Mouse (Mus musculus) splenic B cell, adult 2 months (primary cell): ENCODE results near the gene Cd47.
A peak's percentile ranks its signal among the peaks of the same experiment; 100 is the strongest.

Experiments used
- DNase-seq: peaks from one replicate; pipeline ENCODE4 v3.0.0-alpha.2; 2011; ENCODE audit warnings: low read depth, low spot score
- H3K27me3 ChIP-seq: 2 replicates; pipeline ENCODE4 v1.6.1; 2012; ENCODE audit warnings: mild to moderate bottlenecking, low read length, moderate library complexity, mixed read lengths; ENCODE audit not compliant: control insufficient read depth, poor library complexity, insufficient read depth, severe bottlenecking
- H3K36me3 ChIP-seq: 2 replicates; pipeline ENCODE4 v1.6.1; 2012; ENCODE audit warnings: mild to moderate bottlenecking, low read length, moderate library complexity, mixed read lengths; ENCODE audit not compliant: control insufficient read depth, poor library complexity, insufficient read depth, severe bottlenecking

Cd47 gene

GRCm38 (mm10) chr16:49838923-49839322, 38.6 kb downstream of the Cd47 start:
- DNase-seq = no peak
- no peaks in the 10 kb centered on the region for H3K36me3 ChIP-seq
- no peaks in the 10 kb centered on the region for H3K27me3 ChIP-seq

DNA sequence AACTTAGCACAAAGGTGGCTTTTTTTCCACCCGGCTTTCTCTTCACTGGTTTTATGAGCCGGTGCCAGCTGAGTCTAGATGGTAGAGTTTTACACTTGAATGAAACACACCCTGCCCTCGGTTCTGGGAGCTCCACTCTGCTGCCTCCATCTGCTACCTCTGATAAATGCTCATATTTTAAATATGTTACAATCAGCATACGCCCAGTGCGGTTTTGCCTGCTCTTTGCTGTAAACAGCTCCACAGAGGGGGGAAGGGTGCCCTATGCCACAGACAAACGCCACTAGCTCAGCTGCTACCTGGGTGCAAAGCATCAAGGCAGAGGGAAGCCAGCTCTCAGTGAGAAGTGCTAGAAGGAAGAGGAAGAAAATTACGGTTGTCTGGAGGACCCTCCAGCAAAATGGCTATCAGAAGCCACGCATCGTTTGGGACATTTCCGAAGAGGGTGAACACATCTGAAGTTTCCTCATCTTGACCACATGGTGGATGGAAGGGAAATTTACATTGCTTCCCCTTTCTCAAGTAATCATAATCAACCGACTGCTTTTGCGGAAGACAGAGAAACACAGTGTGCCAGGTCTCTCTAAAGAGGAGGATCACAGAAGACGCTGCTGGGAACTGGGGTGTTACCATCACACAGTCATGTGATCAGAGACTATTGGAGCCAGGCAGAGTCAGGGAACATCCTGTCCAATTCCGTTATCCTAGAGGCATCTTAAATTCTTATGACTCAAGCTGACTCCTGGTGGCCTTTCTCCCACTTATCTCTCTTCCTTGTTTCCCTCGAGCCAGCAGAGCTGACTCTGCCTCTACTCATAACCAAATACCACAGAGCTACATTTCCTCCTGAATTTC, 39.6 kb downstream of the Cd47 start:
- peak; percentile 80 for DNase-seq
- Histone ChIP-seq H3K36me3 (no peaks in the 10 kb centered on the region), H3K27me3 (no peaks in the 10 kb centered on the region)

DNA sequence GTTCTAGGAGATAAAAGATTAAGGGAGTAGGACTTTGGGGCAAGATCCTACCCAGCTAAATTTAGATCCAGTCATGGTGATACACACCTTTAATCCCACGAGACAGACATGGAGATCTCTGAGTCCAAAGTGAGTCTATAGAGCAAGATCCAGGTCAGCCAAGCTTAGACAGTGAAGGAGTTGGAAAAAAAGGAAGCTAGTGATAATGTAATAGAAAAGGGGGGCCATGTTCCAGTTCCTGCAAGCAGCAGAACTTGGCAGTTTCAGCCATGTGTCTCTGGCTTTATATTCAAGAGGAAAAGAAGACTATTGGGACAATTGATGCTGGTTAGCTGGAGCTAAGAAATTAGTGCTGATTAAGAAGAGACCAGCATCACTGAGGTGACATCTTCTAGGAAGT, 43.4 kb downstream of the Cd47 start:
- no peaks in the 10 kb centered on the region for H3K36me3 ChIP-seq
- no peaks in the 10 kb centered on the region for H3K27me3 ChIP-seq
- DNase-seq = no peak

DNA sequence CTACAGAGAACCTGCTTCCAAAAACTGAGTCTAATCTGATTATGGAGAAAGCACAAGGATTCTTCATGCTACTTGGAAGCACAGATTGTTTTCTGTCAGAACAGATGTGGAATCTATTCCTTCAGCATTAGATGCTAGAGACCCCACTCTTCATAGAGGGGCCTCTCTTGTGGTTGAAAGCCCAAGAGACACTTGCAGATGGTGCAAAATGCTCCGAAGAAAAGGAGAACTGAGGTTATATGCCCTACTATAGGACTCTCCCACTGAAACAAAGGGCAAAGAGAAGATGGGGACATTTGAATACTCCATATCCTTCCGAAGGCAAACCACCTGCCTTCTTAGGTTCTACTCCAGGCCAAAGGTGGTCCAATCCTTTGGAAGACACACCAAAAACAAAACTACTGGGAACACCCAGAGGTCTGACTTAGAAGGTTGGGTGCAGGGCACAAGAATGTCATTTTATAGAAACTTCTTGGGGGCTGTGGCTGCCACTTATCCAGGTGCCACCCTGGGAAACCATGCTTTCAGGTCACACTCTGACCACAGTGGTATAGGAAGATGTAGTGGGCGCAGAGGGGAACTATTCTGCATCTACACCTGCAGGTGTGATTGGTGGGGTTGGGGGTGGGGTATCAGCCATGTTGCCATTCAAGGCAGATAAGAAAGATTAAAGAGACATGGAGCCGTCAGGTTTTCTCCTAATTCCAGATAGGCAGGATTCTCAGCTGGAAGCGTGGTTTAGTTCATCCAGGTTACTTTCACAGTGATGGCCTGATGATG, 47.1 kb downstream of the Cd47 start:
- peak; percentile 22 for DNase-seq
- H3K27me3 ChIP-seq = no peaks in the 10 kb centered on the region

DNA sequence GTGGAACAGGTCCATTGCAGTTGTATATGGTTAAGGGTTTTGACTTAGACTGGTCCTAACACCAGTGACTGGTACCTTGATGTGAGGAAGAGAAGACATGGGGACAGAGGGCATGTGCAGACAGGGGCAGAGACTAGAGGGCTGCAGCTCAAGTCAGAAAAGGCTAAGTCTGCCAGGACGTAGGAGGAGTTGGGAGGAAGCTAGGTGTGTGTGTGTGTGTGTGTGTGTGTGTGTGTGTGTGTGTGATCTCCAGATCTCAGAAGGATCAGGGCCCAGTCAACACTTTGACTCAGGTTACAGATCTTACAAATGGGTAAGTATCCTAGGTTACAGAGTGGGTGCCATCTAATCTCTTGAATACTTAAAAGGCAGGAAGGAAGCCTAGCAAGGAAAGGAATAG, 48.3 kb downstream of the Cd47 start:
- Histone ChIP-seq H3K27me3 (no peaks in the 10 kb centered on the region), H3K36me3 (no peaks in the 10 kb centered on the region)
- DNase-seq = peak; percentile 22

More for the DNA sequence above, 47.1 kb downstream of the Cd47 start:
- no peaks in the 10 kb centered on the region for H3K36me3 ChIP-seq

GRCm38 (mm10) chr16:49852940-49853339, 52.6 kb downstream of the Cd47 start:
- no peaks in the 10 kb centered on the region for H3K36me3 ChIP-seq
- no peaks in the 10 kb centered on the region for H3K27me3 ChIP-seq
- peak; percentile 59 for DNase-seq

GRCm38 (mm10) chr16:49853633-49854032, 53.3 kb downstream of the Cd47 start:
- peak; percentile 29 for DNase-seq
- H3K27me3 ChIP-seq = no peaks in the 10 kb centered on the region
- no peaks in the 10 kb centered on the region for H3K36me3 ChIP-seq

DNA sequence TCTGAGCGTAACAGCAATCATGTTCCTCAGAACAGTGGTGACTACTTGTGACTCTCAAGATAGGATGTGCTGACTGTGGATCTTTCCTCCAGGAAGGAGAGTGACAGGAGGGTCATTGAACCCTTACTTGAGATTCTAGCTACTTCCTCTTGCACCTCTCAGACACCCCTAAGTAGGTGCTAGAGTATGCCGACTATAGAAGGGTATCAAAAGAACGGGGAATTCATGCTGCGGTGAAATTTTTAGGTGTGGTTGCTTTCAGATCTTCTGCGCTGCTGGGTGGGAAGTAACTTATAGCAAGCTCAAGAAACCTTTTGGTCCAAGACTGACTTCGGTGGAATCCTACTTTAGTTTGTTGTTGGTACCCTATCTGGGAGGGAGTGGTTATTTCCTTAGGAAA, 53.9 kb downstream of the Cd47 start:
- Histone ChIP-seq H3K27me3 (no peaks in the 10 kb centered on the region), H3K36me3 (no peaks in the 10 kb centered on the region)
- DNase-seq = peak; percentile 81

DNA sequence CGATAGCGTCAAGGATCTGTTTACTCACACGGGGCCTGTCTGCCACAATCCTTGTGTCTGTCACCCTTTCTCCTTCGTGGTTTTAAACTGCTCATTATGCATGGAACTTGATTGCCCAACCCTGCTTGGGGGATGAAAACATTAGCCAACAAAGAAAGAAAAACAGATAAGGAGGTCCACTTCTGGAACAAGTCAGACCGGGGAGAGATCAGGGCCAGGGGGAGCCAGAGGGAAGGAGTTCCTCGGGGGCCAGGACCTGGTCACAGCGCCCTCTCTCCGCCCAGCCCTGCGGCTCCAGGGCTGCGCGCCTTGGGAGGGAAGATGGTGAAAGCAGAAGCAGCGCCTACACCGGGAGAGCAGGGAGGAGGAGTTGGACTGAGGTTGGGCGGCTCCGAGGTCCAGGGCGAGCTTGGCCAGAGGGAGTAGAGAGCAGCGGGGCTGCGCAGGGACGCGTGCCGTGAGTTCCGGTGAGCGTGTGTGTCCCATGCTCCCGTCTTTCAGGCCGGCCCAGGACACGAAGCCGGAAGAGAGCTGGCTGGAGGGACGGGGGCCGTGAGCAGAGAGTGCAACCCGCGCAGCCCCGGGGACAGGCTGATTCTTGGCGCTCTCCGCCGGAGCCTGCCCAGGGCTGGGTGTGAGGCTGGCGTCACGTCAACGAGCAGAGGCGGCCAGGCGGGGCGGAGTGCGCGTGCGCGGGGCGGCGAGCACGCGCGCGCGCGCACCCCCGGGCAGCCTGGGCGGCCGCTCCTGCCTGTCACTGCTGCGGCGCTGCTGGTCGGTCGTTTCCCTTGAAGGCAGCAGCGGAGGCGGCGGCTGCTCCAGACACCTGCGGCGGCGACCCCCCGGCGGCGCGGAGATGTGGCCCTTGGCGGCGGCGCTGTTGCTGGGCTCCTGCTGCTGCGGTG, 54.9 kb downstream of the Cd47 start:
- DNase-seq = peak; percentile 87

GRCm38 (mm10) chr16:49855836-49856503, 55.6 kb downstream of the Cd47 start:
- DNase-seq = peak; percentile 59
- Histone ChIP-seq H3K36me3 (no peaks in the 10 kb centered on the region), H3K27me3 (no peaks in the 10 kb centered on the region)

More for the DNA sequence above, 54.9 kb downstream of the Cd47 start:
- Histone ChIP-seq H3K36me3 (no peaks in the 10 kb centered on the region), H3K27me3 (no peaks in the 10 kb centered on the region)

GRCm38 (mm10) chr16:49856661-49857060, 56.3 kb downstream of the Cd47 start:
- Histone ChIP-seq H3K36me3 (no peaks in the 10 kb centered on the region), H3K27me3 (no peaks in the 10 kb centered on the region)
- DNase-seq = no peak

GRCm38 (mm10) chr16:49857504-49858160, 57.3 kb downstream of the Cd47 start:
- peak; percentile 46 for DNase-seq
- H3K27me3 ChIP-seq = no peaks in the 10 kb centered on the region
- no peaks in the 10 kb centered on the region for H3K36me3 ChIP-seq

- H3K27me3 ChIP-seq = no peaks in the 10 kb centered on the region
- peak; percentile 42 for DNase-seq
- no peaks in the 10 kb centered on the region for H3K36me3 ChIP-seq
Measured at GRCm38 (mm10) chr16:49858161-49858906, 58.0 kb downstream of the Cd47 start.
